Mouse (Mus musculus) stomach, postnatal 0 days (tissue): Measurements from ENCODE around the gene Asb1.

ENCODE experiments used
- CTCF ChIP-seq: IDR thresholded peaks from 2 replicates; pipeline ENCODE4 v1.5.1; 2016; ENCODE audit warnings: antibody characterized with exemption, low read depth, mild to moderate bottlenecking, moderate library complexity
- EP300 ChIP-seq: optimal IDR thresholded peaks from 2 replicates; pipeline ENCODE3; 2016; ENCODE audit warnings: antibody characterized with exemption

DNA sequence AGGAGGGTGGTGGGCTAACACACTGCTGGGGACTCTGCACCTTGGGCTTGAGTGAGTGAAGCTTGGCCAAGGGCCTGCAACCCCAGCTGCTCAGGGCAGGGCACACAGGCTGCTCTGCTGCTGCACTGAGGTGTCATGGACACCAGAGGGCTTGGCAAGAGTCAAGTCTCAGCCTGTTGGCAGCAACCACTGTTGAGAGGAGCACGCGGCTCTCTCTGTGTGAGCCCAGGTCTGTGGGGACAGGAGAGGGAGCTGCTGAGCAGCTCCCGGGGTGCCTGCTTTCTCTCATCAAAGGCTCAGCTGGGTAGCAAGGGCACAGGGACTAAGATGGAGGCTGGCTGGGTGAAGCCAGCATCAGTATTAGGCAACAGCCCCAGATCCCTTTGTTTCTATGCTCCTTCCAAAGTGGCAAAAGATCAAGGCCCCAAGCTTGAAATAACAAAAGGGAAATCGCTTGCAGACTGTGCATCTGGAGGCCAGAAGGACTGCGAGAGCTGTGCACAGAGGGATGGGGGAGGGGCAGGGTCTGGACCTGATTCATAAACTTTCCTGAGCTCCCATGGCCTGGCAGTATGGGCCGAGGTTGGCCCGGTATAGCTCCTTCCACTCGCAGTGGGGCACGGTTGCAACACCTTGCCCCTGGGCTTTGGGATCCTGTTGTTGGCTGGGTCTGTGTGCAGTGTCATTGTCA is 60.5 kb downstream of the Asb1 start:
- no peak for TF ChIP-seq EP300
- peak; percentile 85 for TF ChIP-seq CTCF
